Mouse (Mus musculus) cerebellum, postnatal 4 days (tissue): ENCODE data around the gene Itgb1bp1.

ENCODE experiments used
- DNase-seq, 2 experiments: peaks; one replicate each; pipeline ENCODE4 v3.0.0; 2022; ENCODE audit warnings: low spot score in 2 of 2, mixed read lengths in 1 of 2

Gene Itgb1bp1

GRCm38 (mm10) chr12:21244375-21244960 lies 41.6 kb downstream of the Itgb1bp1 start:
- DNase-seq: no peak

DNA sequence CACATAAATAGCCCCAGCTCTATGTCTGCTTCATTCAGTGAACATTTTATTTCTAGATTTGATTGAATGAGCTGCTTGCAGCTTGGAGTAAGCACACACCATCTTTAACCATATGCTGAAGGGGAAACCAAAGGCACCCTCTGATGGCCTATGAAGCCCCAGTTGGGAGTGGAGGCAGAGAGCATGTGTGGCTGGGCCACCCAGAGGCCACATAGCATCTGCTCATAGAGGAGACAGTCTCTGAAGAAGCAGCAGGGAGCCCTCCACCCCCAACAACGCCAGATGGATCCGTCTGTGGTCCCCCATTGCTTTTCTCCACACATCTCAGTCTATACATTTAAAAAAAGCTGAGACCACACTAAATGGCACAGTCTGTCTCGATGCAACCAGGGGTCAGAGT lies 44.1 kb downstream of the Itgb1bp1 start:
- DNase-seq: no peak

GRCm38 (mm10) chr12:21234560-21234959 lies 51.5 kb downstream of the Itgb1bp1 start:
- DNase-seq: no peak

DNA sequence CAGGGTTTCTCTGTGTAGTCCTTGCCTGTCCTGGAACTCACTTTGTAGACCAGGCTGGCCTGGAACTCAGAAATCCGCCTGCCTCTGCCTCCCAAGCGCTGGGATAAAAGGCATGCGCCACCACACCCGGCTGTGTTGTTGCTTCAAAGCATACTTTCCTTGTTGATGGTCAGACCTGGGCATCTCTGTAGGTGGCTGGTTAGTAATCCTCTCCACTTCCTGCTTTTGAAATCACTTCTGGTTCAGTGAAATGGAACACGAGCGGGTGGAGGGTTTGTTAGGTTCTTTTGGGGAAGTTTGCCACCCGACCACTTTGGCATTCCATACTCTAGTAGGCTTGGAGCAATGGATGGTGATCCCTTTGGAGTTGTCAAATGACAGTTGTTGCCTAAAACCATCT lies 52.4 kb downstream of the Itgb1bp1 start:
- no peak for DNase-seq

GRCm38 (mm10) chr12:21229076-21229918 lies 56.8 kb downstream of the Itgb1bp1 start:
- no peak for DNase-seq

- DNase-seq: no peak
Measured at GRCm38 (mm10) chr12:21228650-21229049, 57.4 kb downstream of the Itgb1bp1 start.

- peak in 1 of 2 experiments; percentile 15 for DNase-seq
Measured at GRCm38 (mm10) chr12:21227076-21227980, 58.8 kb downstream of the Itgb1bp1 start.

DNA sequence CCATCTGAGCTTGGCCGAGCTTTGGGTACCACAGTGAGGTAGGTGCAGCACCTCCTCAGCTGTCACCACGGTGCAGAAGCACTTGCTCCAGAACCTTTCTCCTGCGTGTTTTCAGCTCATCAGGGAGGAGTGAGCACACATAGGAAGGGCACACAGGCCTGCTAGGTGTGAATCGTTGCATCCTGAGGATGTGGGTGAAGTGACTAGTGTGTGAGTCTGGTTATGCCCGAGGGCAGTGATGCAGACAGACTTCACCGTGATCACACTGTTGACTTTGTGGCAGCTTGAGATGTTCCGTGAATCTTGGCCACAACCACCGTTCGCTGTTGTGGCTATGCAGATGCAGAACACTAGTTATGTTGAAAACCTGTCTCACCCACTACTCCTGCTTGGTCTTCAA lies 59.8 kb downstream of the Itgb1bp1 start:
- no peak for DNase-seq

GRCm38 (mm10) chr12:21225358-21225757 lies 60.7 kb downstream of the Itgb1bp1 start:
- DNase-seq: no peak

DNA sequence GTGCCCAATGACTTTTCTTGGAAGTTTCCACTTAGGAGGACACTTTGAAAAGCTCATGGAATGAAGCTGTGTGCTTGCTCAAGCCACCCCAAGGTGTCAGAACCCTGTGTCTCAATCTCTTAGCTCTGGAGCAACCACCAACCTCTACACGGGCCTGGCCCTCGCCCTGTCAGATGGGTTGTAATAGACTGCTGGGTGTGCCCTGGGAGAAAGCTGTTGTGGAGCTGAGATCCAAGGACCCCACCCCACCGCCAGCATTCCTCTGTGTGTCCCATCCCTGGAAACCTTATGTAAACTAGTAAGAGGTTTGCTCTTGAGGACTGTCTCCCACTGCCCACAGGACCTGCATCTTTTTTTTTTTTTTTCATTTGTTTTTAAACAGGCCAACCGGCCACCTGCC lies 62.2 kb downstream of the Itgb1bp1 start:
- DNase-seq: no peak

- no peak for DNase-seq
Measured at GRCm38 (mm10) chr12:21220596-21220995, 65.5 kb downstream of the Itgb1bp1 start.

- no peak for DNase-seq
Measured at GRCm38 (mm10) chr12:21217776-21218444, 68.2 kb downstream of the Itgb1bp1 start.

- no peak for DNase-seq
Measured at GRCm38 (mm10) chr12:21214551-21215165, 71.4 kb downstream of the Itgb1bp1 start.

- DNase-seq: no peak
Measured at GRCm38 (mm10) chr12:21212876-21213275, 73.2 kb downstream of the Itgb1bp1 start.

- no peak for DNase-seq
Measured at GRCm38 (mm10) chr12:21209273-21209672, 76.8 kb downstream of the Itgb1bp1 start.

DNA sequence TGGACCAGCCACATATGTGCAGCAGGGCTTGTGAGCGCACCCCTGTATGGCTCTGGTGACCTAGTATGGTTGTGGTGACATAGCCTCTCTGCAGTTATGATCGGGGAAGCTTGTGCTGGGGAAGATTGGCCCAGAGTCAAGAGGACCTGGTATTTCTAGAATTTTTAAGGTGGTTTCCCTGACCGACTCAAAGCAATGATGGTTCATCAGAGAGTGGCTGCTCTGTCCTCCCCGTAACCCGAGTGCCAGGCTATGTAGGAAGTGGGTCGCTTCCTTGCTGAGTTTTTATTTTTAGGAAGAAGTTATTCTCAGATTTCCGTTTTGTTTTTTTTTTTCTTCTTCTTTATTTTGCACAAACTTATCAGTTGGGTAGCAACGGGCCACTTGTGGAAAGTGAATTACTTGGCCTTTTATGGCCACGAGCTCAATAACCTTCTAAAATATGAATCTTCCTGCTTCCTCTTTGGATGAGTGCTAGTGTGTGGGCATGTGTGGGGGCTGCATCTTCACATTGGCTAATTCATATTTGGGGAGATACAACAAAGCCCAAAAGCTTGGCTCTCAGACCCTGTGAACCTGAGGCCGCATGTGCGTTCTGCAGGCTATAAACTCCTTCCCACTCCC lies 77.8 kb downstream of the Itgb1bp1 start:
- DNase-seq: no peak

- no peak for DNase-seq
Measured at GRCm38 (mm10) chr12:21207422-21207821, 78.7 kb downstream of the Itgb1bp1 start.

GRCm38 (mm10) chr12:21205799-21206198 lies 80.3 kb downstream of the Itgb1bp1 start:
- DNase-seq: no peak

DNA sequence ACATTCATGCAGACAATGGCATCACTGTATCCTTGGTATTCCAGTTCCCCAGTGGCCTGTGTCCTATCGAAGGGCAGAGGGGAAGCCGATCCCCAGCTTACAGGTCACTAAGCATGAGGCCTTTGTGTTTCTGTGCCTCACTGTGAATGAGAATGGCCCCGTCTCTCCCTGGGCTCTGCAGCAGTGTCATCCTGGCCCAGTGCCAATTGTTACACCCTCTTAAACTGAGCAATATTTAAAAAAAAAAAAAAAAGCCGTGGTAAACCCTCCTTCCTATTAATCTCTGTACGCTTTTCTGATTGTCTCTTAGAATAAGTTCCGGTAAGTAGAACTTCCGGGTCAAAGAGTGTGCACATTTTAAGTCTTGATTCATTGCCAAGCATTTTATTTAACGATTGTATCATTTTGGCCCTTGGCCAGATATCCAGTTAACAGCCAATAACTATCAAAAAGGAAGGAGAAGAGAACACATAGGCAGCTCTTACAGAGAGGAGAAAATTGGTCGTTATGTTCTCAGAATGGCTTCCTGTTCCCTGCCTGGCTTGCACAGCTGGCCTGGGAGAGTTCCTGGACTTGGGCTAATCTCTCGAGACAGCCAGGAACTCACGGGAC lies 81.3 kb downstream of the Itgb1bp1 start:
- DNase-seq: peak in 1 of 2 experiments; percentile 21
